Mouse (Mus musculus) ES-Bruce4 (cell line): ENCODE results near the gene Rbm8a2.

Experiments
- CTCF ChIP-seq: IDR thresholded peaks from one replicate; pipeline ENCODE4 v1.8.1; 2011; ENCODE audit warnings: low read depth, low read length
- EP300 ChIP-seq: IDR thresholded peaks from 2 replicates; pipeline ENCODE4 v1.6.1; 2011; ENCODE audit warnings: low read depth, low read length; ENCODE audit not compliant: insufficient read depth
- POLR2A ChIP-seq: IDR thresholded peaks from one replicate; pipeline ENCODE4 v1.8.1; 2011; ENCODE audit warnings: low read length; ENCODE audit not compliant: insufficient read depth

DNA sequence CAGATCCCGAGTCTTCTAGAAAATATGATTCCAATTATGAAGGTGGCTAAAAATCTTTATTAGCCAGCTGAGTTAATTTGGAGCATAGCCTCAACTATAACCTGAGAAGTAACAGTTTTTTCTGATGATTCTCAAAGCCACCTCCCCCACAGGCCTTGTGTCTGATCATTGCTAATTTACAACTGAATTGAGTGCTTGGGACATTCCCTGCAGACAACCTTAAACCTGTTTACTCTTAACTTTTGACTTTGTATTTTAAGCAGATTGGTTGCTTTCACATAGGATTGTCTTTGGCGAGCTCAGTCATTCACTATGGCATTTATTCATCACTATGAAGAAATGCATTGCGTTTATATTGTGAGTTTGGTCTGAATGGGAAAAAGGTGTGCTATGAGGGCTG lies 49.5 kb upstream of the Rbm8a2 start:
- TF ChIP-seq EP300 (no peak), POLR2A (no peak), CTCF (no peak)
